Mouse (Mus musculus) natural killer cell, adult 2 months (primary cell): Measurements from ENCODE around the gene Tmed2.
A peak's percentile ranks its signal among the peaks of the same experiment; 100 is the strongest.
"Not testable (repeated sequence)": the region's sequence is repeated elsewhere in the genome, so short reads cannot be mapped to it uniquely, and the experiment has no call there.

Experiments
- DNase-seq, 2 experiments: peaks; one replicate each; pipeline ENCODE4 v3.0.0; 2022; ENCODE audit warnings: low spot score in 2 of 2

The Tmed2 gene

DNA sequence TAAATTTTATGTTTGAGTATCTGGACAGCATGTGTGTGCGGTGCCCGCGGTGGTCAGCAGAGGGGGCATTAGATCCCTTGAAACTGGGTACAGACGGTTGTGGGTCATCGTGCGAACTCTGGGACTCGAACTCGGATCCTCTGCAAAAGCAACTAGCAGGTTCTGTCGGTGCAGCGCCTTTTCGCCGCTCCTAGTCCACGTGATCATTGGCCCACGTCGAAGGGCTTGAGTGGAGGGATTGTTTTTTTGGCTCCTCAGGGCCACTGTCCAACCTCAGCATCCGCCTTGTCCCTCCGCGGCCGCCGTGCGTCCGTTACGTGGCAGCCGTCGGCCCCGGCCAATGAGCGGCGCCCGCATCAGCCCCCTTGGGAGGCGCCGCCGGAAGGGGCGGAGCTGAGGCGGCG lies at the start of gene Tmed2:
Tmed2 (plus strand) TSS at position 313 of the 404 bp plus-strand sequence.
- peak; percentile 95 to 96 for DNase-seq

DNA sequence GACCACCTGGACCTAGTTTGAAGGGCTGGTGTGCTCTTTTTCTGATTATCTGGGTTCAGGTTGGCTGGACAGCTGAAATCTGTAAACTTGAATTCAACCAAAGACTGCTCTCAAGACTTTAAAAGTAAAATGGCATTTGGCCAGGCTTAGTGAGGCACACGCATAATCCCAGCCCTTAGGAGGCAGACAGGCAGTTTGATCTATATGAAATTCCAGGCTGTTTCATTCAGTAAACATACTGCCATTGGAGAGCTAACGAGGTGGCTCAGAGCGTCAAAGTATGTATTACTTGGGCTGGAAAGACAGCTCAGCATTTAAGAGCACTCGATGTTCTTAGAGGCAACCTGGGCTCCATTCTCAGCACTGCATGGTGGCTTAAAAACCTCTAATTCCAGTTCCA lies 48.8 kb upstream of the Tmed2 start:
- DNase-seq = no peak

DNA sequence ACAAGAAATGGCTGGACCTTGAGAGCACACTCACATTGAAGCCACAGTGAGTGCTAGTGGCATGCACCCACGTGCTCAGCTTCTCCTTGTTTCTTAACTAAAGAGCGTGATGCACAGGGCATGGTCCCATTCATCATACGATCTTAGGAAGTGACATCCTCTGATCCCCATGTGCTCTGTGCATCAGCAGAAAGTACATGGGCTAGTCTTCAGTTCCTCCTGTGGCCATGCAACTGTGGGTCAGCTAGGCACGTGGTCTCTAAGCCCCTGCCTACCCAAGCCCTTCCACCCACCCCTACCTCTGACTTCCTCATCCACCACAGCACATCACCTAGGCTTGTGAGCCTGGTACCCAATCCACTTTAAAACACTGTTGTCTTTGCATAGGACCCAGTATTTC lies 47.9 kb upstream of the Tmed2 start:
- no peak for DNase-seq

DNA sequence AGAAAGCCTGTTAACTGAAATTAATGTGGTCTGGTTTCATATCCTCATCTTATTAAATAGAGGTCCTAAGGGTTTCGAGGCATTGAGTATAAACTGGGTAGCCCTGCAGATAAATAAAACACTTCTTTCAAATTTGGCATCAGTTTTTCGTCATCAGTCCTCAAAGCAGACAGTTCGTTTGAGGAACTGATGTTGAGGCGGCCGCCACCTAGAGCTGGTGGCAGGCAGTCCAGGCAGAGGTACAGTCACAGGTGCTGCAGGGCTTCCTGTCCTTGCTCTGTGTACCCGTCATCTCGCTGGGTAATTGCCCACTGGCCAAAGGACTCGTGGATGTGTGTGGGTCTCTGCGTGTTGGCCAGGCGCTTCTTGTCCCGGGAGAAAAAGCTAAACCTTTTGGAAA lies 47.0 kb upstream of the Tmed2 start:
- peak in 1 of 2 experiments; percentile 38 for DNase-seq

DNA sequence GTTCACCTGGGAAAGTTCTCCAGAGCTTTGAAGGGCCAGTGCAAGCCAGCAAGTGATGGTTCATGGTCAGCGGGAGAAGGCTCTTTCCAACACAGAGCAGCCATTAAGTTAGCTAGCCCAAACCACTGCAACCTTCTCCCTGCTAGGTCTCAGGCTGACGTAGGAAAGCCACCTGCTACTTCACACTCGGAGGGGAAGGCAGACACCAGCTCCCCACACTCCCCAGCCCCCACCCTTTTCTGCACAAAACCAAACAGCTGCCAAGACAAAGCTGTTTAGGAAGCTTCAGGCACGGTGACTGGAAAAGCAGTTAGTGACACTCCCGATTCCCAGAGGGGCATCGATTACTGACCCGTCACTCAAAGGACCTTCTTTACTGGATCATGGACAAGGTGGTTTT lies 44.9 kb upstream of the Tmed2 start:
- DNase-seq = no peak

DNA sequence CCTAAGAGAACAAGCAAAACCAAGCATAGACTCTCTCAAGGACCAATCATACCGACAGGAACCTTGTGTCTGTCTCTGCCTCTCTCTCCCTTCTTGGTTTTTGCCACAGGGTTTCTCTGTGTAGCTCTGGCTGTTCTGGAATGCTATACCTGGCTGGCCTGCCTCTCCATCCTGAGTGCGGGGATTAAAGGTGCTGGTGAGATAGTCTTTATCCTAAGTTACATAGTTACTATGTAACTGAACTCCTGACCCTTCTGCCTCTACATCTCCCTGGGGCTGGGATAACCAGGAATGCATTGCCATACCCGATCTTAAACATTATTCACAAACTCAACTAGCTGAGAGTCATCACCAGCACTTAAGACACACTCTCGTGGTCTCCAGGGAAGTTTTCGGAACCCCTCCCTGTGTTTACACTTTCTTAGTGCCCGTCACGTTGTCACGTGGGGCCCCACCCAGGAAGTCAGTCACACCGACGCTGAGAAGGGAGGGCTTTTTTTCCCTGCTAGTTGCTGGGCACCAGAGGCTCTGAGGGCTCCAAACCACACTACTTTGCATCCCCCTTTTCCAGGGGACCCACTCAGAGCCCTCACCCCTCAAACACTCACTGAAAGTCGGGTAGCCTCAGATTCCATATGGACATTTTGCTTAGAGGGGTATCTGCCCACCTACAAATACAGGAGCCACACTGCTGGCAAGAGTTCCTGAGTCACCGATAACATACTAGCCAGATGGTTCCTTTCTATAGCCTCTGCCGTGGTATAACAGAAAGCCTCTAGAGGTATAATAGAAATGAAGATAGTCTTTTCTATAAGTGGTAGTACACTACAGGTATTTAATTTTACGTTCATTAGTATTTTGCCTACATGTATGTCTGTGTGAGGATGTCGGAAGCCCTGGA lies 43.6 kb upstream of the Tmed2 start:
- DNase-seq = peak; percentile 59 to 64

DNA sequence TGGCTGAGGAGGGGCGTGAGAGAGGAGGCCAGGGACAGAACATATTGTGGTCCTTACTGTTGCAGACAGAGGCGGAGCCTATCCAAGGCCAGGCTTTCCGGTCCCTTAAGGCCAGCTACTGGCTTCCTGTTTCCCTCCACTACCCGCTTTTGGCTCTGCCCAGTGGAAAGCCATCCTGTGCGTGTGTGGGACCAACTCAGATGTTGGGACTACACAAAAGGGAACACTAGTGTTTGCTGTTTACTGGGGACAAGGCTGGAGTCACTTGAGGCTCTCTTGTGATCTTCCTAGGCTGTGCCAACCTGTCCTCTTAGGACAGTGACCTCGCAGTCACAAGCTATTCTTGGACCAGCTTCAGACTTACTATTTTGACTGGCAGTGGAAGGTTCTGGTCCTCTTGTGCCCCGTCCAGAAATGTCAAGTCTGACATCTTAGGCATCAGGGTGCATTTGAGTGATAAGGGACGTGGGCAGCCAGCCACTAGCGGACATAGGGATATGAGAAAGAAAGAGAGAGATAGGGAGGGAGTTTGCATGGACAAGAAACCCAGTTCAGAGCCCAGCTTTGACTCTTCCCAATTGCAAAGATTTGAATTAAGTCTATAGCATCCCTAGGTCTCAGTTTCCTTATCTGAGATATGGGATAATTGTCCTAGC lies 42.1 kb upstream of the Tmed2 start:
- no peak for DNase-seq

DNA sequence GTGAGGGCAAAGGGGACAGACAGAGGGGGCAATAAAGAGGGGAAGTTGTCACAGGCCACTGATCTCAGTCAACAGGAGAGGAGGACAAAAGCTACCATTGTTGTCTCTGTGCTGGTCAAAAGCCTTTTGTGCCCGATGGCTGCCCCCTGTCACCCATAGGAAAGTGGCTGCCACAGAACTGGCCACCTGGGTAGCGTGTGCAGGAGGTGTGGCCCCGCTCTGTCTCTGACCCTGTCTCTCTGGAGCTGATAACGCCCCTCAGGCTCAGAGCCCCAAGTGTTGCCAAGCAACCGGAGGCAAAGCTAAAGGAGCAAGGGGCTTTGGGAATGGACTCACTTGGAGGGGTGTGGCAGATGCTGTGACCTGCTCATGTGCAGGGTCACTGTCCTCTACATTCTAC lies 41.5 kb upstream of the Tmed2 start:
- DNase-seq = no peak

DNA sequence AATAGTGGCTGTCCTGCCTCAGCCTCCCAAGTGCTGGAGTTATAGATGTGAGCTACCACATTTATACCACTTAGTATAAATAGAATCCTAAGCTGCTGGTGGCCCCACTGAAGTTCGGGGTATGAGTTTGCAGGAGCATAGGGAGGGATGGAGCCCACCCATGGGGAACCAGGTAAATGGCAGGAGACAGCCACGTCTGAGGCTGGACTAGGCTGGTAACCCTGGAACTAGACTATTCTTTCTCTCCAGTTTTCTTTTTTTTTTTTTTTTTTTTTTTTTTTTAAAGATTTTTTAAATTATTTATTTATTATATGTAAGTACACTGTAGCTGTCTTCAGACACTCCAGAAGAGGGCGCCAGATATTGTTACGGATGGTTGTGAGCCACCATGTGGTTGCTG lies 40.5 kb upstream of the Tmed2 start:
- DNase-seq = not testable (repeated sequence)

DNA sequence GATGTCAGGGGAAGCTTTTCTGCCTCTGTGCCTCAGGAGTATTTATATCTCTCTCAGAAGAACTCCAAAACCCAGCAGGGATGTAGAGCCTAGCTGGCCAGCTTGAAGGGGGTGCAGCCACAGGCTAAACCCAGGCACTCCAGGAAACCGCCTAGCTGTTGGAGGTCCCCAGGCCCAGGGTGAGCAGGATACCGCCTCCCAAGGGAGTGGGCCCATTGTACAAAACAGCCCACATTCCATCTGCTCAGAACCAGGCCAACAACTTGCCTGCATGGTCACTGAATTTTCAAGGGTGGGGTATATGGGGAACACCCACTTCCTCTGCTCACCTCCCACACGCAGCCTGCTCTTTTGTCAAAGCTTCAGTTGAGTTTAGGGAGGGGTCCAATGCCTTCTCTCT lies 39.9 kb upstream of the Tmed2 start:
- no peak for DNase-seq

DNA sequence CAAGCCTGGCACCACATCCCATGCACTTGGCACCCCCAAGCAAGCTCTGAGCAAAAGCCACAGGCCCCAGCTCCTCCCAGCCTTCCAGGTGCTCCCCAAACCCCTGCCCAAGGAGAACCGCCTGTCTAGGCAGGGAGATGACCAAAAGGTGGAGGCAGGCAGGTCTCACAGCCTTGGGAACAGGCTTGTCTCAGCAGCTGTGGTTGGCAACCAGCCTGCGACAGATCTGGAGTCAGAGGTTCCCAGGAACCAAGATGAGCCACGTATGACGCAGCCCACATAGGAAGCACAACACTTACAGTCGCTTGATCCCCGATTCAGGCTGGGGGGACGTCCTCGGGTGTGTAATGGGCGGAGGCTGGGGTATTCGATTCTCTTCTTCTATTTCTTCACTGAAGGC lies 39.0 kb upstream of the Tmed2 start:
- DNase-seq = no peak

DNA sequence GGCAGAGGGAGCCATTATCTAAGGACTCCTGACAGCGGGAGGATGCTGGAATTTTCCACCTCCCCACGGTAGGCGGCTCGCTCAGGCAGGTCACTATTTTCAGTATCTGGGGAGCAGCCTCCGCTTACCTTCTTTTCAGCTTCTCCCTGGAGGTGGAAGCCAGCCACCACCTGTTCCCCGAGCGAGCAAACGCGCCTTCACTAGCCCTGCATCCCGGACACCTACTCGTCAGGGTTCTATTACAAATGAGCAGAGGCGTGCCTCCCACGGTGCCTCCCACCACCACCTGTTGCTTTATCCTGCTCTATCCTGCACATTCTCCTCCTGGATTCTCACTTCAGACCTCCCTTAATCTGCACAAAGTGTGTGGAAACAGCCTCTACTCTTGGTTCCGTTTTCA lies 36.8 kb upstream of the Tmed2 start:
- DNase-seq = no peak

DNA sequence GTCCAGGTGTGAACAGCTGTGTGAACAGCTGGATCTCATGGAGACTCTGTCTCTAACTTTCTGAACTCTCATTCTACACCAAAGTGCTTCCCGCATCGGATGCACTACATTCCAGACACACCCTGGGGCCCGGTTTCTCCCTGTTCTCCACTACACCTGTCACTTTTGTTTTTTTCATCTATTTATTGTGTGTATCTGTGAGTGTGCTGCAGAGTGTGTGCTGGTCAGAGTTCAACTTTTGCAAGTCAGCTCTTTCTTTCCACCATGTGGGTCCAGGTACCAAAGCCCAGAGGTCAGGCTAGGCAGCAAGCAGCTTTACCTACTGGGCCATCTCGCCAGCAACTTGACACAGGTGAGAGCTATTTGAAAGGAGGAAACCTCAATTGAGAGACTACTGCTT lies 35.3 kb upstream of the Tmed2 start:
- no peak for DNase-seq

DNA sequence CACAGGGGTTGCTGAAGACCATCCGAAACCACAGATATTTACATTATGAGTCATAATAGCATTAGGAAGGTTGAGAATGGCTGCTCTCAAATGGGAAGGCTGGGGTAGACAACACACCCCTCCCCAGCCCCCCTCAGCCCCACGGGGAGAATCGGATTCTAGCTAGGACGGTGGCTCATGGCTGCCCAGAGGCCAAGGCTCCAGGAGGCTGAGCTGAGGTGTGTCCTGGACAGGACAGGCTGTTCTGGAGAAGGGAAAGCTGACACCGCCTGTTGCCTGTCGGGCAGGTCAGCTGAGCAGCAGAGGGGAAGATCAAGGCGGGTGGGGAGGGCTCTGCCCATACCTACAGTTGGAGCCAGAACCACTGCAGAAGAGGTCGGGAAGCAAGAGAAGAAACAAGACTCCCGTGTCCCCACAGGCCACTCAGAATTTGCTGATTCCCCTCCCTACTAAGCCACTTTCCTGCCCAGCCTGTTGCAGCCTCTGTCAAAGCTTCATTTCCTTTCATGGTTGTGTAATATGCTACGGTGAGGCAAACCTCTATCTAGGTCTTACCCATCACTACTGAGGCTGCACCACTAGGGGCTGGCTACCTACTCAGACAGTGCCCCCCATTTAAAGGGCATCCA lies 33.6 kb upstream of the Tmed2 start:
- no peak for DNase-seq

DNA sequence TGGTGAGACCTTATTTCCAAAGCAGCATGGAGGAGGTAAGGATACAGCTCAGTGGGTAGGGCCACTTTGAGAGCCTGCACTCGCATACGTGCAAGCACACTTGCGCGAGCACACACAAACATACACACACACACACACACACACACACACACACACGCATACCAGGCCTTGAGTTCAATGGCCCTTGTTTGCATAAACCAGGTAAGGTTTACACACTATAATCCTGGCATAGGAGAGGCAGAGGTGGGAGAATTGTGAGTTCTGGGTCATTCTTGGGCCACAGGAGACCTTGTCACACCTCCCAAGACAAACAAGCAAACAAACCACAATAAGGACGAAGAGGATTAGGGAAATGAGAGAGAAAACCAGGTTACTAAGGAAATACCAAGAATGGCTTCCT lies 31.3 kb upstream of the Tmed2 start:
- DNase-seq = no peak

DNA sequence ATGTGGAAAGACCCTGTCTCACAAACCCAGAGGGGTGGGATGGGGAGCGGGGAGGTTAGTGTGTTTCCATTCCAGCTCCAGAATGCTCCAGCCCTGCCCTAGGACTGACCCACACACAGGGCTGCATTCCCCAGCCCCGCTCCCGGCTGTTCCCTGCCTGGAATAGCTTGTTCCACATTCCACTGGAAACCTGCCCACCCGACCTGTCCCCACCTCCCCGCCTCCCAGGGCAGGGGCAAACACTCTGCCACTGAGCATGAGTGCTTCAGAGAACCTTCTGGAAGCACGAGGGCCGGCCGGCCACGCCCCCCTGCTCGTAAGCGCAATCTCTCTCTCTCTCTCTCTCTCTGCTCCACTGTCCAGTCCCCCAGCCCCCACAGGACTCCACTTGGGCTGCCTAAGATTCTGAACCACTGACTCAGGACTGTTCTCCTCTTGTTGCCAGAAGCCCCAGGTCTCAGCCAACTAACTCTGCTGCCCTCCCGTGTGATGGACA lies 30.7 kb upstream of the Tmed2 start:
- no peak for DNase-seq

DNA sequence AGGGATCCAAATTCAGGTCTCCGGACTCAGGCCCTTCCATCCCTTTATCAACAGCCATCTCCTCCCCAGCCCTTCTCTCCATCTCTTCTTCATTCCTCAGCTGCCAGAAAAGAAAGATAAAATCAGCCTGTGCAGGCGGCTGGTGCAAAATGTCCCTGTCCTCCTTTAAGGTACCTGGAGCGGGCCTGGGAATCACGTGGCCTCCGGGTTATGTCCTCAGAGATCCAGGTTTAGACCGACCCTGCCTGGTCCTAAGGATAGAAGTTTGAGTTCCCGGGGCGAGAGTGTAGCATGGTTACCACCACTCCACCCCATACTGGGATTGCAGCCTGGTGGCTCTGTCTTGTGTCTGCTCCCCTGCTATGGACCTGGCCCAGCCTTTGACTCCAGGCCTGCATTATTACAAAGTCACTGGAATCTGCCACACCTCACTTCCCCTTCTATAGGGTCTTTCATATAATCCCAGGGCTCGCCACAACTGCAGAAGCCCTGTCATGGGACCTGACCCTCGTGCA lies 29.9 kb upstream of the Tmed2 start:
- DNase-seq = no peak

DNA sequence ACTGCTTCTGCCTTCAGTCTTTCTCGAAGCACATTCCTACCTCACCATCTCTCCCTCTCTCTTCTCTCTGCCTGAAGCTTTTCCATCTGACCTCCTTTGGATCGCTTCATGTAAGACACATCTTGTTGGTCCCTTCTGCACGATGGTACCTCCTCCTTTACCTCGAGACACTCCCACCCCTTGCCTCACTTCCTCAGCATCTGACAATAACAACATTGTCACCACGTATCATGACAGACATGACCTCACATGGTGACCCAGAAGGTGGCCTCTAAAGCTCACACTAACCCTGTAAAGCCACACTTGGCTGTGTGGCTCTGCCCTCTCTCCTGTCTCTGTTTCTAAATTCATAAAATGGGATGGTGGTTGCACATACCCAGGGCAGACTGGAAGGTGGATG lies 24.7 kb upstream of the Tmed2 start:
- no peak for DNase-seq

DNA sequence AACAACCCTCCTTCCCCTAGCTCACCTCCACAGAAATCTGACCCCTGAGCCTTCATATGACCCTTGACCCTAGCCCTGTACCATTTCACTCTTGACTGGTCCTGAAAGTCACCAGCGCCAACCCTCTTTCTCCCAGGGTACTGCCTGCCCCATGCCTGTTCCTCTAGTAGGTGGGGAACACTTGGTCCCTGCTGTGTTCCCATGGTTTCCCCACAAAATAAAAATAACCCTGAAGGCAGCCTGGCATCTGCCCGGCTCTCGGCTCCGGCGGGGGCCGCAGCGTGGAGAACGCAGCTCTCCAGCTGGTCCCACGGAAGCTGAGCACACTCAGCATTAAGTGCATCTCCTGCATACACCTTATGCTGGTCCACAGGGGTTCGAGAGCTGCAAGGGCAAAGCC lies 21.8 kb upstream of the Tmed2 start:
- DNase-seq = no peak

DNA sequence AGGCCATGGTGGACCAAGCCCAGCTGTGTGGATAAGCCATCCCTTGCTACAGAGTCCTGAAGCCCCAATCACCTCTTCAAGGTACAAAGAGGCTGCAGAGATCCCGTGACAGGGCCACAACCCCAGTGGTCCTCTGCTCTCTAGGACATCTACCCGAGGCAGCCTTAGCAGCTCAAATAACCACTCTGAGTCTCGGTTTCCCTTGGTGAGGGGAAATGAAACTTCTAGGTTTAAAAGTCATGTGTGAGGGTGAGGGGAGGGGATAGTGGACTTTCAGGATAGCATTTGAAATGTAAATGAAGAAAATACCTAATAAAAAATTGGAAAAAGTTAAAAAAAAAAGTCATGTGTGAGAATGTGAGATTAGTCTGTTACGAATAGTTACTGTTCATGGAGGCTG lies 18.9 kb upstream of the Tmed2 start:
- no peak for DNase-seq

DNA sequence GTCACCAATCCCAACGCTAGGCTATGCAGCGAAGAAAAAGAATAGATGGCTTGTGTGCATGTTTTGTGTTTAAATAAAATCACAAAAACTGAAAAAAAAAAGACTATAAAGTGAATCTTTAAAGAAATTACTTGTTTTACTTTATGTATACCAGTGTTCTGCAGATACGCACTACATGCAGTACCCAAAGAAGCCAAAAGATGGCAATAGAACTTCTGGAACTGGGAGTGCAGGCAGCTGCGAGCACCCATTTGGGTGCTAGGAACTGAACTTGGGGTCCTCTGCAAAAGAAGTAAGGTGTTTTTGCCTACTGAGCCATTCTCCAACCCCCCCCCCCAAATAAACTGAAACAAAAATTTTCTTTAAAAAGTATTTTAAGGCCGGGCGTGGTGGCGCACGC lies 17.5 kb upstream of the Tmed2 start:
- DNase-seq = no peak

DNA sequence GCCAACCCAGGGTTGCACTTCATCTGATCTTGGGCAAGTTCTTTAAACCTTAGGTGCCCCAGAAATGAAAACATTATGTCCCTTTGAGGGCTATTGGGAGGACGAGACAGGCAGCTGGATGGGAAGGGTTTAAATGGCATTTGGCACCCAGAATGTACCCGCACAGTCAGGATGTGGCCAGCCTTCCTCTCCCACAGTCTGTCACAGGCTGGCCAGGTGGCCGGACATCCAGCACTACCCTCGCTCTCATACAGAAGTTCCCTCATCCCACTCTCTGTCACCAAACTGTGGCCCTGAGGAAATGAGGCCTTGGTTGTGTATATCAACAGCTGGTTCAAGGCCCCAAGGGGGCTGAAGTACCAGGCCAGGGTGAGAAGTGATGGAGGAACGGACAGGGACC lies 15.6 kb upstream of the Tmed2 start:
- DNase-seq = no peak

DNA sequence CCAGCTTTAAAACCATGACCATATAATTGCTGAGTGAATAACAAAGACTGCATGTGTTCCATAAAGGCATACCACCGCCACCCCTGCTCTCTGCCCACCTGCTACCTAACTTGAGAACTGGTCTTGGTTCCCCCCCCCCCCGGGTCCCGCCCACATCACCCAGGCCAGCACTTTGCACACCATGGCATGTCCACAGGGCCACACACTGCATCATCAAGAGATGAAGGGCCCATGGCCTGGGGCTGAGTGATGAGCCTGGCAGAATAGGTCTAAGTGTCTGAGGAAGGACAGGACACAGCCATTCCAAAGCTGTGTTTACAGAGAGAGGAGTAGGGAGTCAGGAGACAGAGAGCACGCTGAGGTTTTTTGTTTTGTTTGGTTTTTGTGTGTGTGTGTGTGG lies 12.1 kb upstream of the Tmed2 start:
- no peak for DNase-seq
